Mouse (Mus musculus): Measurements from ENCODE around the gene Il6ra.

- TF ChIP-seq CTCF (IDR thresholded peaks at IDR 0.05; ENCODE audit: extremely low read depth, insufficient read depth, low read length) (no peak), POLR2A (IDR thresholded peaks at IDR 0.05; ENCODE audit: extremely low read depth, insufficient read depth, low read length) (no peak)
Measured at GRCm38 (mm10) chr3:89848083-89848482, 64.9 kb downstream of the Il6ra start.
